Mouse (Mus musculus): Measurements from ENCODE around the gene Vmn1r239-ps. TPM values are rescaled to one million over a fixed set of nuclear protein-coding genes. Genes with fewer than 3 reads are reported as not detected.

Vmn1r239-ps gene
- total RNA-seq (2023; ENCODE audit: inconsistent age), result not detected in 4 replicates

DNA sequence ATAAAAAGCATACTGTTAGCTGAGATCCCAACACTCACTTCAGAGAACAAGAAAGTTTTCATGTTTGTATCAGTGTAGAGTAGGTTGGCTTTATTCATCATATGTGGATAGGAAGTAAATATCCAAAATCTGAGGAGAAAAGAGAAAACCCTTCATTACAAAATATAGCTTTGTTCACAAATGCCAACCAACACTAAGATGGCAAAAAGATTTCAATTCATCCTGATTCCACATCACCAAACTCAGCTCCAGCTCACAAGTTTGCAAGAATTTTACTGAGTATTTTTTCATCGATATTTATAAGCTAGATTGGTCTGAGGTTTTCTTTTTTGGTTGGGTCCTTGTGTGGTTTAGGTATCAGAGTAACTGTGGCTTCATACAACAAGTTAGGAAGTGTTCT, at the start of gene Vmn1r239-ps:
TSS of gene Vmn1r239-ps (minus strand) at position 101 of the 400 bp plus-strand sequence.

GRCm38 (mm10) chrX:147429129-147429528, 24.4 kb downstream of the Vmn1r239-ps start, which contains the start of gene Il13ra2:
TSS of gene Il13ra2 (minus strand) at chrX:147429192.

Other genes starting within 250 kb of the Vmn1r239-ps start
- gene Il13ra2, start 24.5 kb downstream of the Vmn1r239-ps start, total RNA-seq (2023; ENCODE audit: inconsistent age), result not detected in 4 replicates
- gene Lrch2, start 100.4 kb upstream of the Vmn1r239-ps start, total RNA-seq (2023; ENCODE audit: inconsistent age), result not detected in 4 replicates

Data from B cell, adult (primary cell).